Mouse (Mus musculus): ENCODE measurements around the gene Gabrb1. TPM values are rescaled to one million over a fixed set of nuclear protein-coding genes. Genes with fewer than 3 reads are reported as not detected.

The Gabrb1 gene
- total RNA-seq, 2 experiments from 2014 or later: not detected

DNA sequence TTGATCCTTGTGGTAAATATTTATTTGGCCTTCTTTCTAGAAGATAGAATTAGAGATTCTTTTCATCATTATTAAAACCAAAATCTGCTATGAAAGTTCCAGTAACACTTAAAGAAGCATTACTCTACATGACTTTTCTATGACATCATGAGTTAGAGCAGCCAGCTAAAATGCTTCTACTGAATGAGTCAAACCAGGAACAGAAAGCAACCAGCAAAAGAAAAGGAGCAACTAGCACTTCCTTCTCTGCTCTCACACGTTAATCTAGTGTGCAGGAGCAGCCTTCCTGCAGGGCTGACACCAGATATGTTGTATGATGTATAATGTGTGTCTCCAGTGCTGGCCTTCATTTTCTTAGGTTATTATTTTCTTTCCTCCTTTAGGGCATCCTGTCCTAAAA, 164.9 kb downstream of the Gabrb1 start:
- no peak for ATAC-seq (replicated peaks; ENCODE audit: low FRiP score, poor library complexity, severe bottlenecking)

DNA sequence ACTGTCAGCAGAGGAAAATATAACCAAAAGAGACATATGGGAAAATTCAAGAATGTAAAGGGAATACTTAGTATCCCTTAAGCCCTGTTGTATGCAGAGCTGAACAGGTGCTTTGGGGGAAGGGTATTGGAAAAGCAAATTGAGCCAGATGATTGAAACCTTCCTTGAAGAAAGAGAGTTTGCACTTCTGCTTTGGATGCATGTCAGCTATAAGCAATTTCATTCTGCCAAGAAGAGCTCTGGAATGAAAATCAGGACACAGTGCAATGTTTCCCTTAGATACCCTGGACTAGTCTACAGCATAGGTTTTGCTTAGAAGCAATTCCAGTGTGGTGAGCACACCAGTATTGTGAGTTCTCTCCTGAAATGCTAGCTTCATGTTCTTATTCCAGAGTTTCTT, 170.4 kb downstream of the Gabrb1 start:
- ATAC-seq (replicated peaks; ENCODE audit: low FRiP score, poor library complexity, severe bottlenecking): no peak

DNA sequence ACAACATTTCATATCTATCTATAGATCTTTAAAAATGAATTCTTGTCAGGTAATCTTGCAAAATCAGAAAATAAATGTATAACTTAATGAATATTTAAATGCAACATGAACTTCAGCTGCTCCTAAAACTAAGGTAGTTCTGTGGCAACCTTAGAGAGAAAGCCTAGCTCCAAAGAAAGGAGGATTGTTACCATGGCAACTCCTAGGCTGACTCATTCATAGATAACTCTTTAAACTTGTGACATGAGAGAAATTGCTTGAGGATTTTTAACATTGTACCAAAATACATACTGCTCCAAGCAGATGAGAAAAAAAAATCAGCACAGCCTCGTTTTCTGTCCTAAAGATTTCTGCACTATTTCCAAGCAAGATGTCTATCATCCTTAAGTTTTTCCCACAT, 171.1 kb downstream of the Gabrb1 start:
- ATAC-seq (replicated peaks; ENCODE audit: low FRiP score, poor library complexity, severe bottlenecking): no peak

DNA sequence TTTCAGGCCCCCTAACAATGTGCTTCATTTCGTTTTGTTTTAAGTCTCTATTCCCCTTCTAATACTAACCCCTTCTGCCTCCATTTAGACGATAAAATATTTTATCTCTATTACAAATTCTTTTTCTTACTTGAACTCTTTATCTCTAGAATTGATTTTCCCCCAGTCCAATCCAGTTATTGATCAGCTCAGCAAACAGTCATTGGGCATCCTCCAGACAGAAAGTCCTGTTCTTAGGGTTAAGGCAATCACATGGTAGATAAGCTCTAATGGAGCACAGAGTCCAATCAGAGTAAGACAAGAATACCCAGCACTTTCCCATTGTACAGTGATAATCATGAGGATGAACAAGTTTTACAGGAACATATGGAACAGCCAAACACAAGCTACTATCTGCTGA, 172.4 kb downstream of the Gabrb1 start:
- ATAC-seq (replicated peaks; ENCODE audit: low FRiP score, poor library complexity, severe bottlenecking): no peak

DNA sequence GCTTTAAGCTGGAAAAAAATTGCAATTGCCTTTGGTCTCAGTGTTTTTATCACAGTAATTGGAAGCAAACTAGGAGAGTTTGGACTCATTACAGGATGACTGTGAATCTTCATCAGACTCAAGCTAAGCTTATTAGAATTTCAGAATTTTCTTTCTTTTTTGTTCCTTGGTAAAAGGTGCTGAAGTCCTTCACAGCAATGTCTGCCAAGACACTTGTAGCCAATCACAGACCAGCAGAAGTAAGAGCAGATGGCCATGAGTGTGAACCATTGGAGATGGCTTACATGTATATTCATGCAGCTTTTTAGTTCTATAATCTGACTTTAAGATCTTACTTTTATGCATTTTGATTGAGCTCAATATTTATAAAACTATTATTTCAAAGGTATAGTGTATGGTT, 184.3 kb downstream of the Gabrb1 start:
- no peak for ATAC-seq (replicated peaks; ENCODE audit: low FRiP score, poor library complexity, severe bottlenecking)

DNA sequence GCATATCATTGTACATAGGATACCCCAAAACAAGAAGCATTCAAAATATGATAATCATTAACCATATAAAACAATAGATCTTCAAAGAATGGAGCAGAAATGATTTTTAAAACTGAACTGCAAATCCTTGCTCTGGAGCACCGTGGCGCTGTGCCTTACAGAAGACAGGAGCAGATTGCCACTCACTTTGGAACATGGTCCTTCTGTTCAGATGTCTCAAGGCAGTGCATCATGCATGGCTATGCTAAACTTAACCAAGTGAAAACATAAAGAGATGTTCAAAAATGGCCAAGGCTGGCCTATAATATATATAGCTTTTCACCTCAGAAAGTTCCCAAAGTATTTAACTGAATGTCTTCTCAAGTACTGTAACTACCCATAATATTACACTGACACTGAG, 240.3 kb downstream of the Gabrb1 start:
- no peak for ATAC-seq (replicated peaks; ENCODE audit: low FRiP score, poor library complexity, severe bottlenecking)

DNA sequence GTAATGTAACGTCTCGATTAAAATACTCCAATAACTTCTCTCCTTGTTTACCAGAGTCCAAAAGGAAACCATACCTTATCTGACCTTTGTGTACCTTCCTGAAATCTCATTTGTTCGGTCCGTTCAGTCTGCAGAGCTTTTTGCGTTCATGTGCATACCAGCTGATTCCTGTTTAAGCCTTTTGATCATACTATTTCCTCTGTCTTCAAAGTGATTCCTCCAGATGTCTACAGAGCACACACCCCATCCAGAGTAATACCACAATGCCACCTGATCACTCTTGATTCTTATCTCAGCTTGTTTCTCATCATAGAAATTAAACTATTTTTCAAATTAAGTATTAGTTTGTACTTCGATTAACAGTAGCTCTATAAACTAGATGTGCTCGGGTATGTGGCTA, 245.5 kb downstream of the Gabrb1 start:
- ATAC-seq (replicated peaks; ENCODE audit: low FRiP score, poor library complexity, severe bottlenecking): no peak

DNA sequence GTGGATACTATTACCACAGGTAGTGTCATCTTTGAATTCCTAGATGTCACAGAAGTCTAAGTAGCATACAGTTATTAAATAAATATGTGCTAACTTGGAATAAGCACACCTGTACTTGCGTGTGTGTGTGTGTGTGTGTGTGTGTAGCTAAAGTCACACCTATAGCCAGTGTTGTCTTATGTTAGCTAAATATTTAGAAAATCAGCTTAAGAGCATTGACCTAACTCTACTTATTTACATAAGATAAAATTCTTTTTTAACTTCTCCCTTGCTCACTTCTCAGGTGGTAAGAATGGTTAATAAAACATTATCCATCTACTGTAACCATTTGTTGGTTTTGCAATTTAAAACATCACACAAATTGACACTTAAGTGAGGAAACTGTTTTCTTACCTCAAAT, 256.1 kb downstream of the Gabrb1 start:
- no peak for ATAC-seq (replicated peaks; ENCODE audit: low FRiP score, poor library complexity, severe bottlenecking)

DNA sequence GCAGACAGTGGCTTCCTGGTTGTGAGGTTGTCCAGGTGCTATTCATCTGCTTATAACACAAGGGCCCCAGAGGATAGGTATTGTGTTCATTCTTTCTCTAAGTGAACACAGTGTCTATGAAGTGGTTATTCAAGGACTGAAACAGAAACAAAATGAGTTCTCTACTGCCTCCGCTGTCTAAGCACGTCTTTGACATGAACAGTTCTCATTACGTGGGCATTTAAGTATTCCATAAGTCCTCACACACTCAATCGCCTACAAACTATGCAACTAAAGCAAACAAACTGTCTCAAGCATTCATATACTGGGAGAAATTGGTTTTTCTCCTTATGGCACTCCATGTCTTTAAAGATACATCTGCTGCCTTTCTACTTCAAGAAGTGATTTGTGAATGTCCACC, 257.8 kb downstream of the Gabrb1 start:
- no peak for ATAC-seq (replicated peaks; ENCODE audit: low FRiP score, poor library complexity, severe bottlenecking)

DNA sequence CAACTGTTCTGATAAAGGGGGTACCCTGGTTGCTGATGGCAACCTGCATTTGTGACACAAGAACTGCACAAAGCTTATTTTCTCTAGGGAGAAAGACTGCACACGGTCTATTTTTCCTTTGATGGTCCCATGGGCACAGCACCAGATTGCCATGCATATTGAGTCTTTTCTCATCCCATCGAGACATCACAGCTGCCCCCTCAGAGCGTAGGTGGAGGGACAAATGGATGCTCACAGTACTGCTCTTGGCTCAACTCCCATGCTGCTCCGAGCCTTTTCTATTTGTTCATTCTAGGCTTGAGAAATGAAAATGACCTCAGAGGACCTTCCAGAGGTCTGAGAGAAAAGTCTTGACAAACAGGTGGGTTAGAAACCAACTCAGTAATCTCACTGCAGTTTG, 259.3 kb downstream of the Gabrb1 start:
- ATAC-seq (replicated peaks; ENCODE audit: low FRiP score, poor library complexity, severe bottlenecking): no peak

DNA sequence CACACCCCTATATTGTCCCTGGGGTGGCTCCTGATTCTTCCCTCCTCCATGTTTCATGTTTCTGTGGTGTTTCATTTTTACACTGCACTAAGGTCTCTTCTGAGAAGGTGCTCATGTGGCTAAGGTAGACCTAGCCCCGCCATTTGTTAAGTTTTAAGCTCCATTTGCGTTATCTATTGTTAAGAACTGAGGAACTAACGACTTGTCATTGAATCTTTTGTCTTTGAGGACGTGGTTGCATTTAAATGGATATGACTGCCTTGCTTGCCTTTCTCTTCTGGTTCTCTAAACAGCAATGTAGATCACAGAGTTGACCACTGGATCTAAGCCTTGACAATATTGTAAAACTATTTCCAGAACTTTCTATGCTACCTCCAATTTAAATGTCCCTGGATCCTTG, 265.7 kb downstream of the Gabrb1 start:
- ATAC-seq (replicated peaks; ENCODE audit: low FRiP score, poor library complexity, severe bottlenecking): no peak

DNA sequence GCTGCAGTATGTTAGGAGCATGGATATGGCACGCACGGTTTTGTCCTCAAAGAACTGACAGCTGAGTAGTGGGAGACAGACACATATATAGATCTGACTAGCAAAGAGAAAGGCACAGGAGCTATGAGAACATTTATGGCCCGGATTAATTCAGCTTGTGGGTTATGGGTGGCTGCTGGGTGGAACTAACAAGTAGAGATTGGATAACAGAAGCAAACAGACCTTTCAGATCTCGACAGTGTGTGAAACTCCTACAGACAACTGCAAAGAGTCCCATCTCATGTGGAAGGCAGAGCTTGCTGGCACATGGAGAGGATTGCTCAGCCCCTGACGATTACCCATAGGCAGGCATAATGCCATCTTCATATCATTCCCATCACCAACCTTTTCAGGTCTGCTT, 268.4 kb downstream of the Gabrb1 start:
- no peak for ATAC-seq (replicated peaks; ENCODE audit: low FRiP score, poor library complexity, severe bottlenecking)

DNA sequence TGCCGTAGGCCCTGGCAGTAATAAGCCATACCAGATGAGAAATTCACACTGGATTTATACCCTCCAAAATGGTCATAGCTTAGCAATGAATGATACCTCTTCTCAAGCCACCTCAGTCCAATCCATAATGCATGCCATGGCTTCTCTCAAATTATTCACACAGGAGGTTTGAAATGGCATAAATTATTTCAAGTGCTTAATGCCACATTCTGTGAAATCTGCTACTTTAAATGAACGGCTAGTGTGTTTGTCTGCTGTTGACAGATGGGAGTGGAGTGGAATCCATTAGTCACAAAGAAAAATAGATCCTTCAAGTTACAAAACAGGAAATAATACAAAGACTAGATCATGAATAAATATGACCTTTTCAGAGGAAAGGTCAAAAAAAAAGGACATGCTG, 272.1 kb downstream of the Gabrb1 start:
- no peak for ATAC-seq (replicated peaks; ENCODE audit: low FRiP score, poor library complexity, severe bottlenecking)

DNA sequence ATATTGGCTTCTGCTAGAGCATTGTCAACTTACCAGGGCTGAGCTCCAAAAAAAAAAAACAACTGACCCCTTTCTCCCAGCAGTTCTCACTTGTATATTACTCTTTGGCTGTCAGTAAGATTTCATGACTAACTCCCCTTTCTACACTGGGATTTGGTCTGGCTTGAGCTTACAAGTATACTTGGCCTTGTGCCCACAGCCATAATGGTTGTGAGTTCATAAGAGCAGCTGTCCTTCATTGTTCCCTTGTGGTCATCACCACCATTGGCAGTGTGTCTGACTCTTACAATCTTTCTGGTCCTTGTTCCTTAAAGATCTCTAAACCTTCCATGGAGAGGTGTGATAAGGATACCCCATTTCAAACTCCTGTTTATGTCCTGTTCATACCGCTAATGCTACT, 293.5 kb downstream of the Gabrb1 start:
- no peak for ATAC-seq (replicated peaks; ENCODE audit: low FRiP score, poor library complexity, severe bottlenecking)

DNA sequence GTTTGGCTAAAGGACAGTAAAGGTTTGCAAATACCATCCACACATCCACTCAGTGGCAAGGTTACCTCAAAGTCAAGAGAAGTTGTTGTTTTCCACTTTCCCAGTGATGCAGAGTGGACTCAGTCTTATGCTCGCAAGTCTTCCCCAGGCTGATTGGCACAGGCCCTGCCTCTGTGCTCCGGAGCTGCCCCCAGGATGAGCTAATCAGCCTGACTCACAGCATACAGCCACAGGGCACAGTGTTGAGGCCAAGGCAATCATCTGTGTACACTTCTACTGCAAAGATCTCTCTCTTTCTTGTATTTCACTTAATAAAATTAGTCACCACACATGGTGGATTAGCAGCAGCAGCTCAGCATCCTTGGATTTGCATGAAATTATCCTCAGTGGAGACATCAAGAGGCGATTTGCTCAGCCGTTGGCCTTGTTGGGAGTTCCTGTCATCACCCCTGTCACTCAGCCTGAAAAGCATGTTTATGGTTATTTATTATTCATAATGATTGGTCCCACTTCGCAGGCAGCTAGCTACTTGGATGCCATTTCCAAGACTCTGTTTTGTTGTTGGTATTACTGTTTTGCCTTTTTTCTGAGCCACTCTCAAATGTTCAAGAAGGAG, 297.3 kb downstream of the Gabrb1 start:
- no peak for ATAC-seq (replicated peaks; ENCODE audit: low FRiP score, poor library complexity, severe bottlenecking)

DNA sequence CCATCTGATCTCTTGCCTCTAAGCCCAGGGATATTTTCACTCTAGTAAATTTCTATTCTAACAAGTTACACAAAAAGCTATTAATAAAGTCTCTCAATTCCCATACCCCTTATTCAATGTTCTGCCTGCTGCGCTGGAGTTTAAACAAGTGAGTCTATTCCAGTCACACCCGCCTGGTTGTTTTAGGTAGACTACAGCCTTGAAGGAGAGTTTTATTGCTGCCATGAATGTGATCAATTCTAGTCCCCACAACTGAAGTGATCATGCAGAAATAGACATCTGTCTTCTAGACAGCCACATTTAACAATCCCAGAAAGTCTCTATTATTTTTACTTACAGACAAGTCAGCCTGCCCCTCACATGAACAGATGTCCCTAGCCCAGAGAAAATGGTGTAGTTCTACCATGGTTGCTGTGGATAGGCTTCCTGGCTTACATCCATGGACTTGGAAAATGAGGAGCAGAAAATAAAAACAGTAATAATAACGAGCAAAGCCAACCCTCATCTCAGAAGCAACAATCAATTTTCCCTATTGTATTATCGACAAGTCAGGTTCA, 307.0 kb downstream of the Gabrb1 start:
- ATAC-seq (replicated peaks; ENCODE audit: low FRiP score, poor library complexity, severe bottlenecking): no peak

DNA sequence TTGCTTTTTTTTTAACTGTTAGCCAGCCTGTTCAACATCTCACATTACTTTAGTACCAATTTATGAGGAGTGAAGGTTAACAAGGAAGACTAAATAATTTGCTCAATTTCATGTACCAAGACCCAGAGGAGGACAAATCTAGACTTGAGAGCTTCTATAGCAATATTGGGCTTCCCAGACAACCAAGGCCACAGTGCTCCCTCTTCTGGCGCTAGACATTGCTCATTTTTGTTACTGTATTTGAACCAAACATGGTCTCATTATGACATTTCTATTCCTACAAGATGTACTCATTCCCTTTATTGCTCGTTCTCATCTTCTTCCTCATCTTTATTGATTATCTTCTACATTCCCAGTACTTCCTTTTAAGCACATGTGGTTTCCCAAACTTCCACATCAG, 307.6 kb downstream of the Gabrb1 start:
- ATAC-seq (replicated peaks; ENCODE audit: low FRiP score, poor library complexity, severe bottlenecking): no peak

DNA sequence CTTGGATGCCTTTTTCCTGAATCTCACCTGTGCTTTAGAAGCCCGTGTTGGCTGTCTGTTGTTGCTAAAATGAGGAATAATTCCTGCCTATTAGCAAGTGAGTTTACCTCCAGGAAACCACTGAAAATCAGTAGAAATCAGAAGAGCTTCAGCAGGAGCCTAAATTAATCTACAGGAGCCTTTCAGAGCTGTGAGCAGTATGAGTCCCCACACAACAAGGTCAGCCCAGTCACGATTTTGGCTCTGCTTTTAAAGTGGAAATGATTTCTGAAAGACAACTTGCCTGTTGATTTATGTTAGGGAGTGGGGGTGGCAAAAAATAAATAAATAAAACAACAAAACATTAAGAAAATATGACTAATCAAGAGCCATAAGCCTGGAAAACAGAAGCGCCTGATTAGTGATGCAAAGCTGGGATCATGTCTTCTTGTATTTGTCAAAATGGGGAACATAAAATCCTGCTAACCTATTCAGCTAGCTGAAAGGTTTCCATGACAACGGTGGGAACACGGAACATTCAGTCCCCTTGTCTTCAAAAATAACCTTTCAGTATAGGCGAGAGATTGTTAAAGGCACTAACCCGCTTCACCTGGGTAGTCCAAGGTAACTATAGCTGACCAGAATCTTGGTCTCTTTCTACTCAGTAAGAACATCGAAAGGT, 312.4 kb downstream of the Gabrb1 start:
- no peak for ATAC-seq (replicated peaks; ENCODE audit: low FRiP score, poor library complexity, severe bottlenecking)

DNA sequence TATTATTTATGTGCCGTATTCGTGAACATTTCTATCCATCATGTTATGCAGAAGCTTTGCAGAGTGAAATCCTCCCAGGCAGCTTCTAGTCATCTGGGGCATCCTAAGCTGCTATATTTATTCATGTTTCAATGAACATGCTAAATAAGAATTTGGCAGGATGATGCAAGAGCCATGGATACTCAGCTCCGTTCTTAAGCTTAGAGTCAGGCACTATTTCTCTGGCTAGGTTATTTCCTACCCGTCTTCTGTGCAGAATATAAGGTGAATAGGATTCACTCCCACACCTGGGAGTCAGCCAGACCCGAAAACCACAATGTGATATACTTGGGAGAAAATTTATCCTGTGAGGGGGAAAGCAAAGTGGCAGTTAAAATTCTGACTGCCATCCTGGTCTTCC, 314.9 kb downstream of the Gabrb1 start:
- no peak for ATAC-seq (replicated peaks; ENCODE audit: low FRiP score, poor library complexity, severe bottlenecking)

DNA sequence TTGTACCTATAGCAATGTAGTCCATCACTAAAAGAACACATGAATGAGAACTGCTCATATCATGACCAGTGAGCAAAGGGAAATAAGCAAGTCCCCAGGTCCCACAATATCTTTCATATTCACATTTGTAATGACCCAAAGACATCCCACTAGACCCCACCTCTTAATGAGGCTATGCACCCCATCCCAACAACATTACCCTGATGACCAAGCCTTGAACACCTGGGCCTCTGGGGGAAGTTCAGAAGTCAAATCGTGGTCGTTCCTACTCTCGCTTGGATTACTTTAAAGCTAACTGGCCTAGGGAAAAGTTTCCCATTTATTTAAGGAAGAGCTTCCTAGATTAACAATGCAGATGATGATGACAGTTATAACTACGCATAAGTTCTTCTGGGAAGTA, 318.2 kb downstream of the Gabrb1 start:
- ATAC-seq (replicated peaks; ENCODE audit: low FRiP score, poor library complexity, severe bottlenecking): no peak

DNA sequence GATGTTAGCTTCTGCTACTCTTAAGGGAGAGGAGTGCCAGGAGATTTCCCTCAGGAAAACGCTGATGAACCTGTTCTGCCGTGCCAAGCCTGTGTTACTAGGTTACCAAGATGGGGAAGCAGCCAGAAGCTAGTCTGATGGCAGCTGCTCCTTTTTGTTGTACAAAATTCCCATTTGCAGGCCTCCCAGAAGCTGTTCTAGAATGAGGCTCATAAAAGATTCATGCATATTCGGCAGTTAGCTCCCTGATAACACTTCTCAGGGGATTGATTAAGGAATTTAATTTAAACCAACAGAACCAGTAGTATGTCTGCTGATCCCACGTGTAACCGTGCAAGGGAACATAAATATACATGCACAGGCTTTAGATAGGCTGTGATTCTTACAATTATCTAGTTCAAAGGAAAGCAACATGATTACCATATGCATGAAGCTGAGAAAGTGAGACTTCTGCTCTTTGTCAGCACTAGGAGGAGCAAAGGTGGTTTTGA, 318.7 kb downstream of the Gabrb1 start:
- ATAC-seq (replicated peaks; ENCODE audit: low FRiP score, poor library complexity, severe bottlenecking): no peak

DNA sequence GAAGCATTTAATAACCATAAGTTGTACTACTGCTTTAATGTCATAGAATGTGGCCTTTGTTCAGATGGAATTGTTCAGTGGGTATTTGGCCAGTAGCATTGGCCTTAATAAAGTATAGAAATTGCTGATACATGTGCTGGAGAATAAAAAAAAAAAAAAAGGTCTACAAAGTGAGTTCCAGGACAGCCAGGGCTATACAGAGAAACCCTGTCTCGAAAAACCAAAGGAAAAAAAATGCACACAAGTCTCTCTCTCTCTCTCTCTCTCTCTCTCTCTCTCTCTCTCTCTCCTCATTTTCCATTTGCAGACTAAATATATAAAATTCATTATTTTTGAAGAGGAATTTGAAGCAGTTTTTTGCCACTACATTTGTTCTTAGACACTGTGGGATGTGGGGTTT, 328.6 kb downstream of the Gabrb1 start:
- no peak for ATAC-seq (replicated peaks; ENCODE audit: low FRiP score, poor library complexity, severe bottlenecking)
